Mouse (Mus musculus): ENCODE results near the gene Olfr746. TPM values are rescaled to one million over a fixed set of nuclear protein-coding genes. Genes with fewer than 3 reads are reported as not detected.

Olfr746 gene
- not detected in 2 replicates for polyA plus RNA-seq (2015; fragmentation: Nextera tagmentation; extraction: Ambion mirVana)

DNA sequence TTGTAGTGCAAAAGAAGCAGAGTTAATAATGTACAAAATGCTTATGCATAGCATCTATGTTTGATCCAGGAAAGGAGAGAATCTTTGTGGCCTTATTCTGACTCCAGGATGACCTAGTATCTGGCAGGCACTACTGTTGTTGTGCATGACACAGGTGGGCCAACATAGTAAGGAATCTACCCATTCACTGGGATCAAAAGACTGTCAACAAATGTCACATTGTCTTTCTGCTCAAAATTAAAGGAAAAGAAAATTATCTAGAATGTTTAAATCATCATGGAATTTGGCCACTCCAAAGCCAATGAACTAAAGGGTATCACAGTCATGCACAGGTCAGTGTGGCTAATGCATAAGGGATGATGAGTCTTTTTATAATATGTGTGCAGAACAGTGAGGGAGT lies at the start of gene Olfr746:
Gene Olfr746 (plus strand): TSS at position 301 of the 400 bp plus-strand sequence.
- Histone ChIP-seq H3K9me3 (replicated peaks) (no peaks in the 10 kb centered on the region), H3K27me3 (no peaks in the 10 kb centered on the region), H3K27ac (no peak within 1 kb of the TSS), H3K4me2 (no peak within 1 kb of the TSS), H3K9ac (no peak within 1 kb of the TSS), H3K36me3 (no peaks in the 10 kb centered on the region), H3K4me3 (replicated peaks) (no peak within 1 kb of the TSS), H3K4me1 (no peaks in the 10 kb centered on the region)
- ATAC-seq (replicated peaks; ENCODE audit: low FRiP score), result no peak

DNA sequence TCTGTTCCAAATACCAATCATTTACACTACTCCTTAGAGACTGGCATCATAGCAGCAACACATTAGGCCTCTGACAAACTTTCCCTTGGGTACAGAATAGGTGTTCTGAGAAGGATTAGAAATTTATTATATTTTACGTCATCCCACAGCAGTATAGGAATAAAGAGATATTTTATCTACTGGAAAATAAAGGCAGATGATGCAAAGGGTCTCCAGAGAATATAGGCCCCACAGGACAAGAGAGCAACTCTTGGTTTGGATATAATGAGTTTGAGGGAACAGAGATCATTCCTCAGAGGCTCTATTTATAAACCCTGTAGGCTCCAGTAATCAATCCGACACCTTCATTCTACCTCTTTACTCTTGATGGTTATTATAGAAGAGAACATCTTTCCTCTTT lies 32.3 kb upstream of the Olfr746 start, which contains the start of gene Olfr744:
Gene Olfr744 (plus strand): TSS at position 301 of the 400 bp plus-strand sequence.
- Histone ChIP-seq H3K4me1 (no peaks in the 10 kb centered on the region), H3K27me3 (no peaks in the 10 kb centered on the region), H3K9ac (no peak within 1 kb of the TSS), H3K4me3 (replicated peaks) (no peak within 1 kb of the TSS), H3K27ac (no peak within 1 kb of the TSS), H3K9me3 (replicated peaks) (no peaks in the 10 kb centered on the region; the same call in 1 of the 2 replicates), H3K4me2 (no peak within 1 kb of the TSS), H3K36me3 (no peaks in the 10 kb centered on the region)
- no peak for ATAC-seq (replicated peaks; ENCODE audit: low FRiP score)
- WGBS, result 90% methylated on average over 2 of the region's 2 CpGs

DNA sequence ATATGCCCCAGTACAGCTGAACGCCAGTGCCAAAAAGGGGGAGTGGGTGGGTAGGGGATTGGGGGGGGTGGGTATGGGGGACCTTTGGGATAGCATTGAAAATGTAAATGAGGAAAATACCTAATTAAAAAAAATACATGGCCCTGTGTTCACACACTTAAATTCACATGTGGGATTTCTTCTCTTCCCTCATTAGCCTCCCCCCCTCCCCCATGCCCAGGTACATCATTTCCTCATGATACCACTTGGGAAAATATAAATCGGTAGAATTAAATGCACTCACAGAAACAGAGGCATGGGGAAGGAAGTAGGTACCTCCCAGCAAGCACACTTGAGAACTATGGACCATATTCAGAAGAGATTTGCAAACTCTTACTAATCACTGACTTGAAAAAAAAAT lies 7.8 kb upstream of the Olfr746 start, which contains the start of gene Olfr745:
Gene Olfr745 (plus strand): TSS at position 301 of the 400 bp plus-strand sequence.
- ATAC-seq (replicated peaks; ENCODE audit: low FRiP score), result no peak
- H3K4me1 ChIP-seq, result no peaks in the 10 kb centered on the region
- no peak within 1 kb of the TSS for H3K9ac ChIP-seq
- H3K4me3 ChIP-seq (replicated peaks), result no peak within 1 kb of the TSS
- H3K27me3 ChIP-seq, result no peaks in the 10 kb centered on the region
- no peaks in the 10 kb centered on the region for H3K36me3 ChIP-seq
- no peaks in the 10 kb centered on the region for H3K9me3 ChIP-seq (replicated peaks)
- 82% methylated on average over 2 of the region's 2 CpGs for WGBS
- no peak within 1 kb of the TSS for H3K27ac ChIP-seq
- no peak within 1 kb of the TSS for H3K4me2 ChIP-seq

DNA sequence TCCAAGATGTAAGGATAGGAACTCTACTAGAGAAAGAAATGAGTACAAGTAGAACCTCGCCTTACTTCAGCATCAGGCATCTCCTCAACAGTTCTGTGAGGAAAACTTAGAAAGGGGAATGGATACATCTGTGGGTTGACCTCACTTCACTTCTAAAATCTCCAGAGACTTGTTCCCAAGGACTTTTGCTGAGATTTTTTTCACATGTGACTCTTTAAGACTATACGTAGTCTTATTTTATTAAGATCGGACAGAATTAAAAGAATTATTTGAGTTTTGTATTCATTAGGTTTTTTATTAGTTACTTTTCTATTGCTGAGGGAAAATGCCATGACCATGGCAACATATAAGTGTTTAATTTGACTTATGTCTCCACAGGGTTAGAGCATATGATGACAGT lies 46.2 kb downstream of the Olfr746 start, which contains the start of gene Olfr747:
Gene Olfr747 (minus strand): TSS at position 101 of the 400 bp plus-strand sequence.
- ATAC-seq (replicated peaks; ENCODE audit: low FRiP score), result no peak
- 88% methylated on average over 3 of the region's 3 CpGs for WGBS
- no peak within 1 kb of the TSS for H3K4me3 ChIP-seq (replicated peaks)
- no peaks in the 10 kb centered on the region for H3K36me3 ChIP-seq
- H3K4me2 ChIP-seq, result no peak within 1 kb of the TSS
- no peaks in the 10 kb centered on the region for H3K4me1 ChIP-seq
- no peaks in the 10 kb centered on the region for H3K27me3 ChIP-seq
- no peaks in the 10 kb centered on the region for H3K9me3 ChIP-seq (replicated peaks)
- no peak within 1 kb of the TSS for H3K27ac ChIP-seq
- H3K9ac ChIP-seq, result no peak within 1 kb of the TSS

Other genes with a start within 250 kb of the Olfr746 start
- gene Olfr738, start 239.5 kb upstream of the Olfr746 start, polyA plus RNA-seq (2015; fragmentation: Nextera tagmentation; extraction: Ambion mirVana), result not detected in 2 replicates
- not detected in 2 replicates for gene Olfr739, start 228.5 kb upstream of the Olfr746 start, polyA plus RNA-seq (2015; fragmentation: Nextera tagmentation; extraction: Ambion mirVana)
- gene Olfr740, start 201.5 kb upstream of the Olfr746 start, polyA plus RNA-seq (2015; fragmentation: Nextera tagmentation; extraction: Ambion mirVana), result not detected in 2 replicates
- gene Olfr741, start 174.3 kb upstream of the Olfr746 start, polyA plus RNA-seq (2015; fragmentation: Nextera tagmentation; extraction: Ambion mirVana), result not detected in 2 replicates
- not detected in 2 replicates for gene Olfr742, start 143.5 kb upstream of the Olfr746 start, polyA plus RNA-seq (2015; fragmentation: Nextera tagmentation; extraction: Ambion mirVana)
- not detected in 2 replicates for gene Olfr743, start 125.2 kb upstream of the Olfr746 start, polyA plus RNA-seq (2015; fragmentation: Nextera tagmentation; extraction: Ambion mirVana)
- gene Olfr744, start 32.2 kb upstream of the Olfr746 start, polyA plus RNA-seq (2015; fragmentation: Nextera tagmentation; extraction: Ambion mirVana), result not detected in 2 replicates
- not detected in 2 replicates for gene Olfr745, start 7.7 kb upstream of the Olfr746 start, polyA plus RNA-seq (2015; fragmentation: Nextera tagmentation; extraction: Ambion mirVana)
- not detected in 2 replicates for gene Olfr747, start 46.1 kb downstream of the Olfr746 start, polyA plus RNA-seq (2015; fragmentation: Nextera tagmentation; extraction: Ambion mirVana)
- not detected in 2 replicates for gene Olfr748, start 60.3 kb downstream of the Olfr746 start, polyA plus RNA-seq (2015; fragmentation: Nextera tagmentation; extraction: Ambion mirVana)
- not detected in 2 replicates for gene Olfr749, start 98.0 kb downstream of the Olfr746 start, polyA plus RNA-seq (2015; fragmentation: Nextera tagmentation; extraction: Ambion mirVana)
- 74.4 and 78.5 TPM in 2 replicates for gene Ttc5, start 138.4 kb downstream of the Olfr746 start, polyA plus RNA-seq (2015; fragmentation: Nextera tagmentation; extraction: Ambion mirVana)
- not detected in 2 replicates for gene Ccnb1ip1, start 160.6 kb downstream of the Olfr746 start, polyA plus RNA-seq (2015; fragmentation: Nextera tagmentation; extraction: Ambion mirVana)
- gene Parp2, start 160.8 kb downstream of the Olfr746 start, polyA plus RNA-seq (2015; fragmentation: Nextera tagmentation; extraction: Ambion mirVana), result 64.9 and 65.6 TPM in 2 replicates
- gene Tep1, start 223.5 kb downstream of the Olfr746 start, polyA plus RNA-seq (2015; fragmentation: Nextera tagmentation; extraction: Ambion mirVana), result 6.2 and 8.5 TPM in 2 replicates

Data from kidney, embryonic 15.5 days (tissue).